Mouse (Mus musculus): ENCODE measurements around the gene Zfp523. TPM values are rescaled to one million over a fixed set of nuclear protein-coding genes. Genes with fewer than 3 reads are reported as not detected.

Gene Zfp523
- polyA plus RNA-seq, 1 experiment from 2014 or later, result 23.7 TPM

GRCm38 (mm10) chr17:28180331-28180730, 3.4 kb downstream of the Zfp523 start:
- Histone ChIP-seq H3K4me2 (ENCODE audit: low read depth, low read length) (no peak overlapping the region), H3K27ac (ENCODE audit: low read length) (no peak overlapping the region), H3K9me3 (ENCODE audit: control insufficient read depth, low read length) (no peaks in the 10 kb centered on the region), H3K4me1 (ENCODE audit: control insufficient read depth, insufficient read depth, low read length) (peaks cover 40% of the 10 kb centered on the region), H3K27me3 (replicated peaks; ENCODE audit: control insufficient read depth, insufficient read depth, low read length) (no peaks in the 10 kb centered on the region), H3K4me3 (ENCODE audit: low read length) (no peak overlapping the region), H3K36me3 (ENCODE audit: control insufficient read depth, insufficient read depth, low read length) (no peaks in the 10 kb centered on the region), H3K9ac (ENCODE audit: low read depth, low read length) (no peak overlapping the region)
- WGBS, result 54% methylated on average over 4 of the region's 4 CpGs
- no peak for ATAC-seq

GRCm38 (mm10) chr17:28180783-28181544, 4.0 kb downstream of the Zfp523 start:
- 71% methylated on average over 15 of the region's 15 CpGs for WGBS
- no peak for ATAC-seq

GRCm38 (mm10) chr17:28184971-28185638, 8.2 kb downstream of the Zfp523 start:
- no peak overlapping the region for H3K27ac ChIP-seq (ENCODE audit: low read length)
- WGBS, result 68% methylated on average over 7 of the region's 7 CpGs
- peaks cover 1% of the 10 kb centered on the region; the same call in 1 of the 2 replicates for H3K36me3 ChIP-seq (ENCODE audit: control insufficient read depth, insufficient read depth, low read length)
- no peak overlapping the region for H3K4me2 ChIP-seq (ENCODE audit: low read depth, low read length)
- no peak overlapping the region for H3K9ac ChIP-seq (ENCODE audit: low read depth, low read length)
- no peaks in the 10 kb centered on the region for H3K9me3 ChIP-seq (ENCODE audit: control insufficient read depth, low read length)
- no peak overlapping the region for H3K4me3 ChIP-seq (ENCODE audit: low read length)
- H3K4me1 ChIP-seq (ENCODE audit: control insufficient read depth, insufficient read depth, low read length), result peaks cover 10% of the 10 kb centered on the region
- ATAC-seq, result no peak
- H3K27me3 ChIP-seq (replicated peaks; ENCODE audit: control insufficient read depth, insufficient read depth, low read length), result no peaks in the 10 kb centered on the region

More at GRCm38 (mm10) chr17:28180783-28181544, 4.0 kb downstream of the Zfp523 start:
- H3K27me3 ChIP-seq (replicated peaks; ENCODE audit: control insufficient read depth, insufficient read depth, low read length), result no peaks in the 10 kb centered on the region
- H3K36me3 ChIP-seq (ENCODE audit: control insufficient read depth, insufficient read depth, low read length), result no peaks in the 10 kb centered on the region
- H3K9me3 ChIP-seq (ENCODE audit: control insufficient read depth, low read length), result no peaks in the 10 kb centered on the region
- H3K4me2 ChIP-seq (ENCODE audit: low read depth, low read length), result no peak overlapping the region
- H3K4me3 ChIP-seq (ENCODE audit: low read length), result no peak overlapping the region
- no peak overlapping the region for H3K9ac ChIP-seq (ENCODE audit: low read depth, low read length)
- no peak overlapping the region for H3K27ac ChIP-seq (ENCODE audit: low read length)
- peaks cover 40% of the 10 kb centered on the region for H3K4me1 ChIP-seq (ENCODE audit: control insufficient read depth, insufficient read depth, low read length)

- Histone ChIP-seq H3K4me1 (ENCODE audit: control insufficient read depth, insufficient read depth, low read length) (no peaks in the 10 kb centered on the region), H3K9me3 (ENCODE audit: control insufficient read depth, low read length) (no peaks in the 10 kb centered on the region), H3K27me3 (replicated peaks; ENCODE audit: control insufficient read depth, insufficient read depth, low read length) (no peaks in the 10 kb centered on the region), H3K4me3 (ENCODE audit: low read length) (no peak overlapping the region), H3K36me3 (ENCODE audit: control insufficient read depth, insufficient read depth, low read length) (peaks cover 6% of the 10 kb centered on the region; the same call in 1 of the 2 replicates), H3K27ac (ENCODE audit: low read length) (no peak overlapping the region), H3K4me2 (ENCODE audit: low read depth, low read length) (no peak overlapping the region), H3K9ac (ENCODE audit: low read depth, low read length) (no peak overlapping the region)
- ATAC-seq, result no peak
- 84% methylated on average over 5 of the region's 5 CpGs for WGBS
These were observed 11.4 kb downstream of the Zfp523 start for GRCm38 (mm10) chr17:28188313-28188712.

- 68% methylated on average over 1 of the region's 1 CpGs for WGBS
- no peak overlapping the region for H3K4me3 ChIP-seq (ENCODE audit: low read length)
These were observed 15.8 kb downstream of the Zfp523 start for GRCm38 (mm10) chr17:28192754-28193153.

GRCm38 (mm10) chr17:28193559-28193958, 16.6 kb downstream of the Zfp523 start:
- WGBS, result 67% methylated on average over 3 of the region's 3 CpGs
- H3K9me3 ChIP-seq (ENCODE audit: control insufficient read depth, low read length), result no peaks in the 10 kb centered on the region
- no peak overlapping the region for H3K9ac ChIP-seq (ENCODE audit: low read depth, low read length)
- H3K4me2 ChIP-seq (ENCODE audit: low read depth, low read length), result no peak overlapping the region
- no peaks in the 10 kb centered on the region for H3K27me3 ChIP-seq (replicated peaks; ENCODE audit: control insufficient read depth, insufficient read depth, low read length)
- ATAC-seq, result no peak
- H3K4me3 ChIP-seq (ENCODE audit: low read length), result no peak overlapping the region
- no peaks in the 10 kb centered on the region for H3K4me1 ChIP-seq (ENCODE audit: control insufficient read depth, insufficient read depth, low read length)
- peaks cover 19% of the 10 kb centered on the region for H3K36me3 ChIP-seq (ENCODE audit: control insufficient read depth, insufficient read depth, low read length)
- no peak overlapping the region for H3K27ac ChIP-seq (ENCODE audit: low read length)

More at GRCm38 (mm10) chr17:28192754-28193153, 15.8 kb downstream of the Zfp523 start:
- H3K4me2 ChIP-seq (ENCODE audit: low read depth, low read length), result no peak overlapping the region
- no peak overlapping the region for H3K9ac ChIP-seq (ENCODE audit: low read depth, low read length)
- ATAC-seq, result no peak
- H3K9me3 ChIP-seq (ENCODE audit: control insufficient read depth, low read length), result no peaks in the 10 kb centered on the region
- no peak overlapping the region for H3K27ac ChIP-seq (ENCODE audit: low read length)
- no peaks in the 10 kb centered on the region for H3K27me3 ChIP-seq (replicated peaks; ENCODE audit: control insufficient read depth, insufficient read depth, low read length)
- no peaks in the 10 kb centered on the region for H3K4me1 ChIP-seq (ENCODE audit: control insufficient read depth, insufficient read depth, low read length)
- H3K36me3 ChIP-seq (ENCODE audit: control insufficient read depth, insufficient read depth, low read length), result peaks cover 12% of the 10 kb centered on the region

- H3K4me2 ChIP-seq (ENCODE audit: low read depth, low read length), result no peak overlapping the region
- ATAC-seq, result no peak
- H3K27ac ChIP-seq (ENCODE audit: low read length), result no peak overlapping the region
- 94% methylated on average over 10 of the region's 10 CpGs for WGBS
- no peaks in the 10 kb centered on the region for H3K27me3 ChIP-seq (replicated peaks; ENCODE audit: control insufficient read depth, insufficient read depth, low read length)
- no peak overlapping the region for H3K4me3 ChIP-seq (ENCODE audit: low read length)
- H3K9ac ChIP-seq (ENCODE audit: low read depth, low read length), result no peak overlapping the region
- H3K9me3 ChIP-seq (ENCODE audit: control insufficient read depth, low read length), result no peaks in the 10 kb centered on the region
- H3K4me1 ChIP-seq (ENCODE audit: control insufficient read depth, insufficient read depth, low read length), result no peaks in the 10 kb centered on the region
- peaks cover 19% of the 10 kb centered on the region for H3K36me3 ChIP-seq (ENCODE audit: control insufficient read depth, insufficient read depth, low read length)
These were observed 18.1 kb downstream of the Zfp523 start for GRCm38 (mm10) chr17:28195033-28195432.

- no peak for ATAC-seq
- Histone ChIP-seq H3K4me3 (ENCODE audit: low read length) (no peak overlapping the region), H3K4me2 (ENCODE audit: low read depth, low read length) (no peak overlapping the region), H3K9ac (ENCODE audit: low read depth, low read length) (no peak overlapping the region), H3K27ac (ENCODE audit: low read length) (no peak overlapping the region), H3K27me3 (replicated peaks; ENCODE audit: control insufficient read depth, insufficient read depth, low read length) (no peaks in the 10 kb centered on the region), H3K9me3 (ENCODE audit: control insufficient read depth, low read length) (no peaks in the 10 kb centered on the region), H3K4me1 (ENCODE audit: control insufficient read depth, insufficient read depth, low read length) (no peaks in the 10 kb centered on the region), H3K36me3 (ENCODE audit: control insufficient read depth, insufficient read depth, low read length) (peaks cover 18% of the 10 kb centered on the region)
- 68% methylated on average over 18 of the region's 18 CpGs for WGBS
These were observed 20.7 kb downstream of the Zfp523 start for GRCm38 (mm10) chr17:28197646-28198045.

- Histone ChIP-seq H3K4me2 (ENCODE audit: low read depth, low read length) (no peak overlapping the region), H3K27ac (ENCODE audit: low read length) (no peak overlapping the region), H3K9ac (ENCODE audit: low read depth, low read length) (no peak overlapping the region), H3K4me3 (ENCODE audit: low read length) (no peak overlapping the region), H3K4me1 (ENCODE audit: control insufficient read depth, insufficient read depth, low read length) (no peaks in the 10 kb centered on the region), H3K27me3 (replicated peaks; ENCODE audit: control insufficient read depth, insufficient read depth, low read length) (no peaks in the 10 kb centered on the region), H3K9me3 (ENCODE audit: control insufficient read depth, low read length) (no peaks in the 10 kb centered on the region), H3K36me3 (ENCODE audit: control insufficient read depth, insufficient read depth, low read length) (peaks cover 13% of the 10 kb centered on the region)
- no peak for ATAC-seq
- WGBS, result 78% methylated on average over 14 of the region's 14 CpGs
These were observed 25.1 kb downstream of the Zfp523 start for GRCm38 (mm10) chr17:28201982-28202381.
